Mouse (Mus musculus) midbrain, embryonic 16.5 days (tissue): ENCODE data around the gene Prr5. TPM values are rescaled to one million over a fixed set of nuclear protein-coding genes. Genes with fewer than 3 reads are reported as not detected.

Experiments used
- ATAC-seq: fragments of 200-750 bp; cut with Nextera tagmentation; 2 replicates; pipeline ENCODE4 v1.8.0; 2017; ENCODE audit warnings: moderate TSS enrichment
- H3K27ac ChIP-seq: fragments of 300-500 bp; sonication (generic); 2 replicates; pipeline ENCODE4 v1.5.1; 2014; ENCODE audit warnings: mild to moderate bottlenecking, low read length, mixed read lengths
- H3K27me3 ChIP-seq: fragments of 300-500 bp; sonication (generic); 2 replicates; pipeline ENCODE4 v1.6.1; 2014; ENCODE audit warnings: low read depth, low read length, mixed read lengths; ENCODE audit not compliant: control insufficient read depth, insufficient read depth
- H3K36me3 ChIP-seq: fragments of 300-500 bp; sonication (generic); 2 replicates; pipeline ENCODE4 v1.6.1; 2014; ENCODE audit warnings: mild to moderate bottlenecking, low read length, moderate library complexity, mixed read lengths; ENCODE audit not compliant: control insufficient read depth, insufficient read depth
- H3K4me1 ChIP-seq: fragments of 300-500 bp; sonication (generic); 2 replicates; pipeline ENCODE4 v1.6.1; 2014; ENCODE audit warnings: mild to moderate bottlenecking, low read length, mixed read lengths; ENCODE audit not compliant: control insufficient read depth, insufficient read depth
- H3K4me2 ChIP-seq: fragments of 300-500 bp; sonication (generic); 2 replicates; pipeline ENCODE4 v1.6.1; 2014; ENCODE audit warnings: mild to moderate bottlenecking, low read length, mixed read lengths
- H3K4me3 ChIP-seq: fragments of 300-500 bp; sonication (generic); 2 replicates; pipeline ENCODE4 v1.5.1; 2014; ENCODE audit warnings: low read depth, mild to moderate bottlenecking, low read length, moderate library complexity, mixed read lengths
- H3K9ac ChIP-seq: fragments of 300-500 bp; sonication (generic); 2 replicates; pipeline ENCODE4 v1.6.1; 2014; ENCODE audit warnings: low read depth, low read length, mixed read lengths
- H3K9me3 ChIP-seq: fragments of 300-500 bp; sonication (generic); replicated peaks from 2 replicates; pipeline ENCODE4 v1.6.1; 2014; ENCODE audit warnings: mild to moderate bottlenecking, low read length, mixed read lengths; ENCODE audit not compliant: control insufficient read depth, poor library complexity, severe bottlenecking
- WGBS: fragments of 180-500 bp; shearing (Covaris S2); extraction: QIAGEN DNeasy Blood & Tissue Kit; methylation state at CpG from one replicate; pipeline ENCODE4 v1.1.7; 2014; 5-methylcytosine and 5-hydroxymethylcytosine counted together
- polyA plus RNA-seq: library from polyadenylated mRNA; unstranded; fragments of >200 nt; fragmentation: Nextera tagmentation; extraction: Ambion mirVana; gene quantifications from 2 replicates; pipeline ENCODE4 v1.2.1, GENCODE M21; 2015

The Prr5 gene
- polyA plus RNA-seq, 1 experiment from 2014 or later: 30.8 TPM

GRCm38 (mm10) chr15:84653151-84653550, 16.3 kb upstream of the Prr5 start:
- Histone ChIP-seq H3K36me3 (no peaks in the 10 kb centered on the region), H3K9me3 (no peaks in the 10 kb centered on the region), H3K9ac (no peak overlapping the region), H3K4me1 (peaks cover 5% of the 10 kb centered on the region; the same call in 1 of the 2 replicates), H3K4me2 (no peak overlapping the region), H3K27me3 (no peaks in the 10 kb centered on the region), H3K27ac (no peak overlapping the region), H3K4me3 (no peak overlapping the region)
- WGBS: 97% methylated on average over 7 of the region's 7 CpGs
- no peak for ATAC-seq

- Histone ChIP-seq H3K4me2 (peak overlapping the region; percentile 54), H3K4me1 (peaks cover 5% of the 10 kb centered on the region; the same call in 1 of the 2 replicates), H3K27me3 (no peaks in the 10 kb centered on the region), H3K4me3 (peak overlapping the region; percentile 38), H3K36me3 (no peaks in the 10 kb centered on the region), H3K9ac (peak overlapping the region; percentile 65), H3K9me3 (no peaks in the 10 kb centered on the region), H3K27ac (peak overlapping the region; percentile 89)
- 3% methylated on average over 28 of the region's 28 CpGs for WGBS
- peak; percentile 80 for ATAC-seq
Measured at GRCm38 (mm10) chr15:84653979-84654966, 15.1 kb upstream of the Prr5 start.

- Histone ChIP-seq H3K36me3 (no peaks in the 10 kb centered on the region), H3K4me2 (no peak overlapping the region)
- 46% methylated on average over 10 of the region's 10 CpGs for WGBS
Measured at GRCm38 (mm10) chr15:84654975-84655374, 14.4 kb upstream of the Prr5 start.

GRCm38 (mm10) chr15:84656689-84657088, 12.7 kb upstream of the Prr5 start:
- Histone ChIP-seq H3K4me1 (peaks cover 5% of the 10 kb centered on the region; the same call in 1 of the 2 replicates), H3K27ac (no peak overlapping the region), H3K36me3 (no peaks in the 10 kb centered on the region), H3K4me3 (no peak overlapping the region), H3K4me2 (no peak overlapping the region), H3K27me3 (no peaks in the 10 kb centered on the region), H3K9me3 (no peaks in the 10 kb centered on the region), H3K9ac (no peak overlapping the region)
- 95% methylated on average over 3 of the region's 3 CpGs for WGBS
- ATAC-seq: no peak

More at GRCm38 (mm10) chr15:84654975-84655374, 14.4 kb upstream of the Prr5 start:
- H3K9ac ChIP-seq: no peak overlapping the region
- H3K27ac ChIP-seq: peak overlapping the region; percentile 89
- no peak overlapping the region for H3K4me3 ChIP-seq
- ATAC-seq: no peak
- H3K27me3 ChIP-seq: no peaks in the 10 kb centered on the region
- no peaks in the 10 kb centered on the region for H3K9me3 ChIP-seq
- peaks cover 5% of the 10 kb centered on the region; the same call in 1 of the 2 replicates for H3K4me1 ChIP-seq

GRCm38 (mm10) chr15:84657384-84658064, 11.9 kb upstream of the Prr5 start:
- Histone ChIP-seq H3K4me2 (no peak overlapping the region), H3K9me3 (no peaks in the 10 kb centered on the region), H3K4me3 (no peak overlapping the region), H3K27me3 (no peaks in the 10 kb centered on the region), H3K4me1 (peaks cover 9% of the 10 kb centered on the region), H3K36me3 (no peaks in the 10 kb centered on the region), H3K27ac (no peak overlapping the region), H3K9ac (no peak overlapping the region)
- no peak for ATAC-seq
- 40% methylated on average over 9 of the region's 9 CpGs for WGBS

GRCm38 (mm10) chr15:84658655-84659054, 10.8 kb upstream of the Prr5 start:
- Histone ChIP-seq H3K36me3 (no peaks in the 10 kb centered on the region), H3K4me1 (peaks cover 11% of the 10 kb centered on the region), H3K27me3 (no peaks in the 10 kb centered on the region), H3K9me3 (no peaks in the 10 kb centered on the region), H3K4me2 (no peak overlapping the region), H3K27ac (no peak overlapping the region), H3K9ac (no peak overlapping the region), H3K4me3 (no peak overlapping the region)
- no peak for ATAC-seq
- WGBS: 92% methylated on average over 5 of the region's 5 CpGs

- ATAC-seq: no peak
- Histone ChIP-seq H3K4me2 (no peak overlapping the region), H3K4me1 (peaks cover 18% of the 10 kb centered on the region), H3K36me3 (no peaks in the 10 kb centered on the region), H3K9me3 (no peaks in the 10 kb centered on the region), H3K27me3 (no peaks in the 10 kb centered on the region), H3K4me3 (no peak overlapping the region), H3K27ac (no peak overlapping the region), H3K9ac (no peak overlapping the region)
- WGBS: 90% methylated on average over 5 of the region's 5 CpGs
Measured at GRCm38 (mm10) chr15:84659856-84660255, 9.6 kb upstream of the Prr5 start.

GRCm38 (mm10) chr15:84661274-84661673, 8.1 kb upstream of the Prr5 start:
- 93% methylated on average over 5 of the region's 5 CpGs for WGBS
- H3K9ac ChIP-seq: no peak overlapping the region
- H3K27me3 ChIP-seq: no peaks in the 10 kb centered on the region
- H3K27ac ChIP-seq: no peak overlapping the region
- H3K4me3 ChIP-seq: no peak overlapping the region
- no peaks in the 10 kb centered on the region for H3K36me3 ChIP-seq
- H3K4me2 ChIP-seq: no peak overlapping the region
- H3K9me3 ChIP-seq: no peaks in the 10 kb centered on the region
- ATAC-seq: no peak
- H3K4me1 ChIP-seq: peaks cover 22% of the 10 kb centered on the region
